Mouse (Mus musculus) brain, embryonic 14.5 days (tissue): ENCODE data around the gene Cpvl. TPM values are rescaled to one million over a fixed set of nuclear protein-coding genes. Genes with fewer than 3 reads are reported as not detected.

Experiments used
- DNase-seq: peaks from one replicate; pipeline ENCODE4 v3.0.0-alpha.2; 2011; ENCODE audit warnings: low read depth
- CTCF ChIP-seq: fragments of 200-500 bp; IDR thresholded peaks from 2 replicates; pipeline ENCODE4 v1.5.1; 2012; ENCODE audit warnings: inconsistent platforms, mild to moderate bottlenecking, moderate library complexity, borderline replicate concordance; ENCODE audit not compliant: insufficient read depth, insufficient read length; ENCODE audit errors: extremely low read depth
- POLR2A ChIP-seq: fragments of 200-500 bp; IDR thresholded peaks from 2 replicates; pipeline ENCODE4 v1.6.1; 2012; ENCODE audit warnings: mild to moderate bottlenecking, inconsistent platforms, borderline replicate concordance; ENCODE audit not compliant: poor library complexity, insufficient read depth, insufficient read length, severe bottlenecking; ENCODE audit errors: extremely low read depth
- polyA plus RNA-seq: library from polyadenylated mRNA; depleted of rRNA; stranded (reverse); fragments of >200 nt; gene quantifications from 2 replicates; pipeline ENCODE4 v1.2.3, GENCODE M21; 2012; rRNA removed

Cpvl gene
- 0.08 TPM in 1 of 2 replicates, not detected in the other for polyA plus RNA-seq

GRCm38 (mm10) chr6:53978571-53978970, at the start of gene Cpvl:
TSS of gene Cpvl (minus strand) at chr6:53978671.
- TF ChIP-seq CTCF (no peak), POLR2A (no peak)
- DNase-seq = no peak

GRCm38 (mm10) chr6:54023846-54024245, 45.4 kb upstream of the Cpvl start:
- no peak for TF ChIP-seq CTCF
- no peak for TF ChIP-seq POLR2A

GRCm38 (mm10) chr6:54021123-54021789, 42.8 kb upstream of the Cpvl start:
- TF ChIP-seq POLR2A (no peak), CTCF (no peak)
- no peak for DNase-seq

More at GRCm38 (mm10) chr6:54023846-54024245, 45.4 kb upstream of the Cpvl start:
- DNase-seq = no peak

GRCm38 (mm10) chr6:54018861-54019260, 40.4 kb upstream of the Cpvl start:
- TF ChIP-seq CTCF = no peak
- no peak for TF ChIP-seq POLR2A
- no peak for DNase-seq

- TF ChIP-seq POLR2A (no peak), CTCF (no peak)
- DNase-seq = no peak
Observed at GRCm38 (mm10) chr6:54018038-54018437, 39.6 kb upstream of the Cpvl start.

- TF ChIP-seq POLR2A (no peak), CTCF (no peak)
- no peak for DNase-seq
Observed at GRCm38 (mm10) chr6:54012163-54012562, 33.7 kb upstream of the Cpvl start.

- TF ChIP-seq POLR2A (no peak), CTCF (no peak)
- peak; percentile 45 for DNase-seq
Observed at GRCm38 (mm10) chr6:54010362-54010761, 31.9 kb upstream of the Cpvl start.

- DNase-seq = peak; percentile 32
- no peak for TF ChIP-seq POLR2A
- TF ChIP-seq CTCF = no peak
Observed at GRCm38 (mm10) chr6:54009293-54009692, 30.8 kb upstream of the Cpvl start.

GRCm38 (mm10) chr6:54008448-54009120, 30.1 kb upstream of the Cpvl start:
- DNase-seq = peak; percentile 61
- TF ChIP-seq CTCF (no peak), POLR2A (no peak)

- TF ChIP-seq CTCF (no peak), POLR2A (no peak)
- DNase-seq = no peak
Observed at GRCm38 (mm10) chr6:54005302-54005701, 26.8 kb upstream of the Cpvl start.

GRCm38 (mm10) chr6:53996226-53996955, 17.9 kb upstream of the Cpvl start:
- DNase-seq = no peak
- no peak for TF ChIP-seq POLR2A
- TF ChIP-seq CTCF = no peak
